Mouse (Mus musculus) limb, embryonic 15.5 days (tissue): ENCODE results near the gene Fancl. TPM values are rescaled to one million over a fixed set of nuclear protein-coding genes. Genes with fewer than 3 reads are reported as not detected.
"Not testable (repeated sequence)": the region's sequence is repeated elsewhere in the genome, so short reads cannot be mapped to it uniquely, and the experiment has no call there.

Source experiments
- ATAC-seq: fragments of 200-750 bp; cut with Nextera tagmentation; 2 replicates; pipeline ENCODE4 v1.8.0; 2017; ENCODE audit warnings: low read depth, moderate TSS enrichment; ENCODE audit not compliant: insufficient number of reproducible peaks, low FRiP score, low TSS enrichment
- H3K27ac ChIP-seq: fragments of 300-500 bp; sonication (generic); 2 replicates; pipeline ENCODE4 v1.5.1; 2015; ENCODE audit warnings: moderate library complexity, mild to moderate bottlenecking, inconsistent platforms
- H3K27me3 ChIP-seq: fragments of 300-500 bp; sonication (generic); 2 replicates; pipeline ENCODE4 v1.6.1; 2015; ENCODE audit warnings: inconsistent platforms
- H3K36me3 ChIP-seq: fragments of 300-500 bp; sonication (generic); 2 replicates; pipeline ENCODE4 v1.6.1; 2015; ENCODE audit warnings: inconsistent platforms
- H3K4me1 ChIP-seq: fragments of 300-500 bp; sonication (generic); 2 replicates; pipeline ENCODE4 v1.6.1; 2015; ENCODE audit warnings: inconsistent platforms
- H3K4me2 ChIP-seq: fragments of 300-500 bp; sonication (generic); 2 replicates; pipeline ENCODE4 v1.6.1; 2015; ENCODE audit warnings: mild to moderate bottlenecking, inconsistent platforms
- H3K4me3 ChIP-seq: fragments of 300-500 bp; sonication (generic); 2 replicates; pipeline ENCODE4 v1.5.1; 2015; ENCODE audit warnings: mild to moderate bottlenecking, inconsistent platforms
- H3K9ac ChIP-seq: fragments of 300-500 bp; sonication (generic); 2 replicates; pipeline ENCODE4 v1.6.1; 2015; ENCODE audit warnings: inconsistent platforms
- H3K9me3 ChIP-seq: fragments of 300-500 bp; sonication (generic); 2 replicates; pipeline ENCODE4 v1.6.1; 2016; ENCODE audit warnings: inconsistent platforms
- WGBS: fragments of 180-500 bp; shearing (Covaris S2); methylation state at CpG from one replicate; pipeline ENCODE4 v1.1.7; 2015; 5-methylcytosine and 5-hydroxymethylcytosine counted together
- polyA plus RNA-seq: library from polyadenylated mRNA; unstranded; fragments of >200 nt; fragmentation: Nextera tagmentation; extraction: Ambion mirVana; gene quantifications from 2 replicates; pipeline ENCODE4 v1.2.1, GENCODE M21; 2015

The Fancl gene
- 21.2 and 24.8 TPM in 2 replicates for polyA plus RNA-seq

- no peaks in the 10 kb centered on the region; the same call in 1 of the 2 replicates for H3K4me1 ChIP-seq
- WGBS, result 91% methylated on average over 2 of the region's 2 CpGs
- peak within 1 kb of the TSS; percentile 62 for H3K4me3 ChIP-seq
- H3K36me3 ChIP-seq, result no peaks in the 10 kb centered on the region
- no peak for ATAC-seq
- H3K27me3 ChIP-seq, result no peaks in the 10 kb centered on the region
- peak within 1 kb of the TSS; percentile 71; the same call in 1 of the 2 replicates for H3K9ac ChIP-seq
- H3K9me3 ChIP-seq, result no peaks in the 10 kb centered on the region
- peak within 1 kb of the TSS; percentile 63 for H3K4me2 ChIP-seq
- H3K27ac ChIP-seq, result peak within 1 kb of the TSS; percentile 91
These were observed at the start of gene Fancl for GRCm38 (mm10) chr11:26385971-26386370. TSS of gene Fancl (plus strand) at chr11:26386135.

- Histone ChIP-seq H3K9me3 (no peaks in the 10 kb centered on the region), H3K4me2 (no peak overlapping the region), H3K4me1 (no peaks in the 10 kb centered on the region), H3K9ac (no peak overlapping the region), H3K27me3 (no peaks in the 10 kb centered on the region), H3K27ac (no peak overlapping the region), H3K36me3 (no peaks in the 10 kb centered on the region), H3K4me3 (no peak overlapping the region)
- 33% methylated on average over 3 of the region's 3 CpGs for WGBS
- no peak for ATAC-seq
These were observed 49.1 kb upstream of the Fancl start for GRCm38 (mm10) chr11:26336848-26337247.

- not testable (repeated sequence) for H3K4me2 ChIP-seq, H3K4me1 ChIP-seq, H3K9me3 ChIP-seq, H3K27ac ChIP-seq, H3K36me3 ChIP-seq, H3K9ac ChIP-seq, H3K27me3 ChIP-seq, H3K4me3 ChIP-seq, ATAC-seq
- 70% methylated on average over 2 of the region's 2 CpGs for WGBS
These were observed 15.8 kb upstream of the Fancl start for GRCm38 (mm10) chr11:26370176-26370575.

GRCm38 (mm10) chr11:26371980-26372379, 14.0 kb upstream of the Fancl start:
- ATAC-seq, H3K4me1 ChIP-seq, H3K4me3 ChIP-seq, H3K27ac ChIP-seq, H3K36me3 ChIP-seq, H3K27me3 ChIP-seq, H3K9ac ChIP-seq, H3K9me3 ChIP-seq, H3K4me2 ChIP-seq: not testable (repeated sequence)
- 29% methylated on average over 1 of the region's 1 CpGs for WGBS

DNA sequence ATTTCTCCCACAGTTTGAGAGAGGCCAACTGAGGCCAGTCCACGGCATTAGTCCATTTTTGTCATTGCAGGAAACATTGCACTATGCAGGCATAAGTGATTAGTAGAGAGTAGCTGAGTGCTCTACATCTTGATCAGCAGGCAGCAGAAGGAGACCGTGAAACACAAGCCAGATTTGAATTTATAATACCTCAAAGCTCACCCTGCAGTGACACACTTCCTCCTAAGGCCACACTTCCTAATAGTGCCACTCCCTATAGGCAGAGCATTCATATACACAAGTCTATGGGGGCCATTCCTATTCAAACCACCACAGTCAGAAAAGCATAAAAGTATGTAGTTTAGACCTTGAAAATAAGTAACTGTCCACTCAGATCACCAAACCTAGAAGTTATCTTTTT, 11.8 kb upstream of the Fancl start:
- Histone ChIP-seq H3K36me3 (no peaks in the 10 kb centered on the region), H3K9me3 (no peaks in the 10 kb centered on the region), H3K4me1 (no peaks in the 10 kb centered on the region), H3K27me3 (no peaks in the 10 kb centered on the region), H3K27ac (no peak overlapping the region), H3K9ac (no peak overlapping the region), H3K4me3 (no peak overlapping the region), H3K4me2 (no peak overlapping the region)
- no peak for ATAC-seq
- 83% methylated on average over 2 of the region's 2 CpGs for WGBS

DNA sequence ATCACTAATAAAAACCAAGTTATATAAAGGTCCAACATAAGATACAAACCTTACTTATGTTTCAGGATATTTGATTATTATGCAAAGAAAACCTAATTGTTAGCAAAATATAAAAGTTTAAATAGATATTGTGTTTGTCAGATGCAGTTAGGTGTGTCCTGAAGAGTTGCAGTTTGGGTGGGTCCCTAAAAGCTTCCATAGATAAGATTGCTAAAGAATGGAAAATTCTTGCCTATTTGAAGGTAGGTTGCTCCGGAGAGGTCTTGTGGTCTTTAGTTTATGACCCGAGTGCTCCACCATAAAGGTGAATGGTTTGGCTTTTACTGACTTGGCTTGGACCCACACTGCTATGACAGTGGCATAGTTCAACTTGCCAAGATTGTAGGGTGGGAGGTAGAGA, 7.9 kb upstream of the Fancl start:
- no peak overlapping the region for H3K27ac ChIP-seq
- H3K27me3 ChIP-seq, result no peaks in the 10 kb centered on the region
- no peaks in the 10 kb centered on the region for H3K9me3 ChIP-seq
- WGBS, result 72% methylated on average over 2 of the region's 2 CpGs
- no peak overlapping the region for H3K4me3 ChIP-seq
- no peaks in the 10 kb centered on the region for H3K36me3 ChIP-seq
- no peak overlapping the region for H3K9ac ChIP-seq
- no peak for ATAC-seq
- no peak overlapping the region for H3K4me2 ChIP-seq
- no peaks in the 10 kb centered on the region for H3K4me1 ChIP-seq

DNA sequence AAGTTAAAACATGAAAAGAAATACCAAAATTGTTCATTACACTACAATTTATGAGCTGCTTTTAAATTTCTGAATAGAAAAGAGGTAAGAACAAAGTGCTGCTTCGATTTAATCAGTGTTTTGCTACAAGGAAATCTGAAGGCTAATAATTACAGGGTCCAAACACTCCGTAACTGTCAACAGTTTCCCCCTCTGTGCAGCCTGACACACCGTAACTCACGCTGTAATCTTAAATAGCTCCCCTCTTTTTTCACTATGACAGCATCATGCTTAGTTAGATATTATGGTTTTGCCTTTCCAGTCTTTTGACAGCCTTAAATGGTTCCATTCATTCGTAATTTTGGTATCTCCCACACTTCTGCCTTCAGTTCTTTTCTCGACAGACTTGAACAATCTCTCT, 4.4 kb upstream of the Fancl start:
- no peak overlapping the region for H3K27ac ChIP-seq
- WGBS, result 46% methylated on average over 6 of the region's 6 CpGs

DNA sequence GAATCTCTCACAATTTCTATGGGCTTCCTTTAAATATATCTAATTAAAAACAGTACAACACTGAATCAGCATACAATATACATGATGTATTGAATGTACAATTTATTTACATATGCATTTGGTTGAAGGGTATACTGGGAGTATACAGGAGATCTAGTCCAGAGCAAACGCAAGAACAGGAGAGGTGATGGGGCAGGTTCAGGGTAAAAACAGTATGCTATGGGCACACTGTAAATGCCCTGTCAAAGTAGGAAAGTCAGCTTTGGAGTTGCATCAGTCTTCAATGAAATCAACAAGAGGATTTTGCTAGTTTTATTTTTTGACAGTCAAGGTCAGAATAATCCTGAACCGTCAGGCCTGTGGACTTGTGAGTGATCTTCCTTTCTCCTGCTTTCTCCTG, 743 bp downstream of the Fancl start:
- H3K9me3 ChIP-seq, result no peaks in the 10 kb centered on the region
- H3K4me2 ChIP-seq, result peak overlapping the region; percentile 63
- no peak for ATAC-seq
- peak overlapping the region; percentile 62 for H3K4me3 ChIP-seq
- H3K27ac ChIP-seq, result peak overlapping the region; percentile 91
- no peaks in the 10 kb centered on the region for H3K27me3 ChIP-seq
- H3K4me1 ChIP-seq, result no peaks in the 10 kb centered on the region; the same call in 1 of the 2 replicates
- H3K36me3 ChIP-seq, result no peaks in the 10 kb centered on the region
- H3K9ac ChIP-seq, result peak overlapping the region; percentile 71; the same call in 1 of the 2 replicates
- 58% methylated on average over 2 of the region's 2 CpGs for WGBS

More for the DNA sequence above, 4.4 kb upstream of the Fancl start:
- Histone ChIP-seq H3K27me3 (no peaks in the 10 kb centered on the region), H3K9ac (no peak overlapping the region), H3K4me2 (no peak overlapping the region), H3K4me1 (no peaks in the 10 kb centered on the region), H3K4me3 (no peak overlapping the region), H3K9me3 (no peaks in the 10 kb centered on the region), H3K36me3 (no peaks in the 10 kb centered on the region)
- no peak for ATAC-seq

- H3K9me3 ChIP-seq, result no peaks in the 10 kb centered on the region
- no peaks in the 10 kb centered on the region for H3K36me3 ChIP-seq
- H3K27me3 ChIP-seq, result no peaks in the 10 kb centered on the region
- peak; percentile 99 for ATAC-seq
- WGBS, result under 1% methylated on average over 42 of the region's 42 CpGs
- H3K4me2 ChIP-seq, result peak overlapping the region; percentile 63
- H3K9ac ChIP-seq, result peak overlapping the region; percentile 71
- H3K27ac ChIP-seq, result peak overlapping the region; percentile 91
- H3K4me1 ChIP-seq, result no peaks in the 10 kb centered on the region; the same call in 1 of the 2 replicates
- peak overlapping the region; percentile 62 for H3K4me3 ChIP-seq
These were observed 1.2 kb downstream of the Fancl start for GRCm38 (mm10) chr11:26387087-26387611.

DNA sequence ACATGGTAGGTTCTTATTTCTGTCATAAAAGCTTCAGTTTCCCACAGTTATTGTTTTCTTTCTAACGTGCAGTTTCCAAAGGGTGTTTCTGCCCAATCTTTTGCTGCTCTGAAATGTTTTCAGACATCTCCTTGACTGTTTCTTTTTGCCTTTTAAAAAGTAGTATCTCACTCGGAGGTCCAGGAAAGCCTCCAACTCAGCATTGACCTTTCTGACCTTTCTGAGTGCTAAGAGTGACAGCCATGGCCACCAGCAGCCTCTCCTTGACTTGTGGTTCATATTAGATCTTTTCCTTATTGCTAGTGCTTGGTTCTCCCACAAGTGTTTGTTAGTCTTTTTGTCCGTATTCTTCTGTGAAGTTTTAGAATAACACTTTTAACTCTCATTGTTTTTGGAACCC, 9.6 kb downstream of the Fancl start:
- no peaks in the 10 kb centered on the region for H3K9me3 ChIP-seq
- no peaks in the 10 kb centered on the region for H3K36me3 ChIP-seq
- H3K4me2 ChIP-seq, result no peak overlapping the region
- H3K9ac ChIP-seq, result no peak overlapping the region
- WGBS, result 42% methylated on average over 3 of the region's 3 CpGs
- H3K27ac ChIP-seq, result no peak overlapping the region
- no peak overlapping the region for H3K4me3 ChIP-seq
- no peaks in the 10 kb centered on the region for H3K27me3 ChIP-seq
- ATAC-seq, result no peak
- H3K4me1 ChIP-seq, result no peaks in the 10 kb centered on the region

GRCm38 (mm10) chr11:26412972-26413371, 27.0 kb downstream of the Fancl start:
- no peak overlapping the region for H3K9ac ChIP-seq
- no peak overlapping the region for H3K4me2 ChIP-seq
- WGBS, result 92% methylated on average over 3 of the region's 3 CpGs
- H3K9me3 ChIP-seq, result no peaks in the 10 kb centered on the region
- no peak overlapping the region for H3K4me3 ChIP-seq
- ATAC-seq, result no peak
- no peaks in the 10 kb centered on the region for H3K27me3 ChIP-seq
- H3K4me1 ChIP-seq, result no peaks in the 10 kb centered on the region
- H3K27ac ChIP-seq, result no peak overlapping the region
- H3K36me3 ChIP-seq, result 0 out of 2 replicates have a peak, but pooled peaks cover 6% of the 10 kb centered on the region

DNA sequence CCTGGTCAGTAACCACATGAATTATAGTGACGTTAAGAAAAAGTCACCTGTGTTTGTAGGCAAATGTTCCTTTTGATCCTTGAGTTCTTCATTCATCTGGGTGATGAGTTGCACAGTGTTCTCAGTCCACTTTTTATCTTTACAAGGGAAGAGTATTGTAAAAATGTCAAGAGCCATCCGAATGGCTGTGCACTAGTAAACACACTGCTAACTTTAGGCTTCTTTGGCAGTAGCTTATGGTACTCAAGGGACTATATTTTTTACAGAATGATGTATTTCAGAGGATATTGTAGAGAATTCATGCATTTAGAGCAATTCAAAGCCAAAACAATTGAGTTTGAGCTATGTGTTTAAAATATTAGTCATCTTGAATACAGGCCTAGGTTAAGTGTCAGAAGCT, 35.5 kb downstream of the Fancl start:
- Histone ChIP-seq H3K9me3 (no peaks in the 10 kb centered on the region), H3K27ac (no peak overlapping the region), H3K4me3 (no peak overlapping the region), H3K27me3 (no peaks in the 10 kb centered on the region), H3K9ac (no peak overlapping the region), H3K4me2 (no peak overlapping the region), H3K4me1 (no peaks in the 10 kb centered on the region), H3K36me3 (no peaks in the 10 kb centered on the region)
- WGBS, result 47% methylated on average over 2 of the region's 2 CpGs
- no peak for ATAC-seq

- Histone ChIP-seq H3K27me3 (no peaks in the 10 kb centered on the region), H3K9me3 (no peaks in the 10 kb centered on the region), H3K4me3 (no peak overlapping the region), H3K4me2 (no peak overlapping the region), H3K4me1 (no peaks in the 10 kb centered on the region), H3K36me3 (no peaks in the 10 kb centered on the region), H3K9ac (no peak overlapping the region), H3K27ac (no peak overlapping the region)
- ATAC-seq, result no peak
These were observed 48.3 kb downstream of the Fancl start for GRCm38 (mm10) chr11:26434229-26434628.
